Mouse (Mus musculus) heart, adult 2 months (tissue): ENCODE measurements around the gene Catsper3. TPM values are rescaled to one million over a fixed set of nuclear protein-coding genes. Genes with fewer than 3 reads are reported as not detected.

Experiments used
- DNase-seq, 2 experiments: peaks; one replicate each; pipeline ENCODE4 v3.0.0; 2021
- H3K27ac ChIP-seq: fragments of 200-600 bp; 2 replicates; pipeline ENCODE4 v1.8.1; 2022
- H3K27me3 ChIP-seq: fragments of 200-500 bp; 2 replicates; pipeline ENCODE4 v1.6.1; 2012; ENCODE audit warnings: mild to moderate bottlenecking, low read length, inconsistent platforms, mixed read lengths; ENCODE audit not compliant: control insufficient read depth, insufficient read depth
- H3K36me3 ChIP-seq: fragments of 200-500 bp; 2 replicates; pipeline ENCODE4 v1.6.1; 2012; ENCODE audit warnings: low read length, inconsistent platforms; ENCODE audit not compliant: control insufficient read depth, insufficient read depth
- H3K4me1 ChIP-seq: fragments of 200-500 bp; 2 replicates; pipeline ENCODE4 v1.6.1; 2011; ENCODE audit warnings: low read length; ENCODE audit not compliant: control insufficient read depth, insufficient read depth
- H3K4me3 ChIP-seq: fragments of 200-600 bp; 2 replicates; pipeline ENCODE4 v1.8.1; 2022
- H3K79me2 ChIP-seq: fragments of 200-500 bp; replicated peaks from 2 replicates; pipeline ENCODE4 v1.6.1; 2012; ENCODE audit warnings: mild to moderate bottlenecking, inconsistent platforms, low read length, moderate library complexity, mixed read lengths; ENCODE audit not compliant: control insufficient read depth, insufficient read depth
- H3K9ac ChIP-seq: fragments of 200-500 bp; 2 replicates; pipeline ENCODE4 v1.6.1; 2012; ENCODE audit warnings: low read depth, mild to moderate bottlenecking, control low read depth, inconsistent platforms, low read length, mixed read lengths
- CTCF ChIP-seq: fragments of 200-600 bp; IDR thresholded peaks from 2 replicates; pipeline ENCODE4 v1.8.1; 2022; ENCODE audit warnings: antibody characterized with exemption, mild to moderate bottlenecking, moderate library complexity
- EP300 ChIP-seq: fragments of 200-500 bp; IDR thresholded peaks from 2 replicates; pipeline ENCODE4 v1.6.1; 2011; ENCODE audit warnings: low read depth, low read length, control low read depth; ENCODE audit not compliant: insufficient read depth
- POLR2A ChIP-seq: fragments of 200-500 bp; IDR thresholded peaks from 2 replicates; pipeline ENCODE4 v1.6.1; 2011; ENCODE audit warnings: mild to moderate bottlenecking, low read depth, low read length, control low read depth; ENCODE audit not compliant: insufficient read depth
- WGBS: fragments of 180-500 bp; shearing (Covaris S2); methylation state at CpG from one replicate; pipeline ENCODE4 v1.1.7; 2018; 5-methylcytosine and 5-hydroxymethylcytosine counted together
- intact Hi-C: fragments of 180-260 bp; cut with DNase I; formaldehyde crosslinking; loops from one replicate; pipeline ENCODE4 v1.15.1; 2025
- polyA plus RNA-seq: library from polyadenylated mRNA; depleted of rRNA; stranded (reverse); fragments of >200 nt; gene quantifications from 2 replicates; pipeline ENCODE4 v1.2.3, GENCODE M21; 2012
- total RNA-seq, 2 experiments: library from RNA; stranded (reverse); gene quantifications; 2 replicates each; pipeline ENCODE4 v1.2.3; 2021

Catsper3 gene
- total and polyA plus RNA-seq, 3 experiments, result 0.12 to 0.23 TPM; not detected in 1

DNA sequence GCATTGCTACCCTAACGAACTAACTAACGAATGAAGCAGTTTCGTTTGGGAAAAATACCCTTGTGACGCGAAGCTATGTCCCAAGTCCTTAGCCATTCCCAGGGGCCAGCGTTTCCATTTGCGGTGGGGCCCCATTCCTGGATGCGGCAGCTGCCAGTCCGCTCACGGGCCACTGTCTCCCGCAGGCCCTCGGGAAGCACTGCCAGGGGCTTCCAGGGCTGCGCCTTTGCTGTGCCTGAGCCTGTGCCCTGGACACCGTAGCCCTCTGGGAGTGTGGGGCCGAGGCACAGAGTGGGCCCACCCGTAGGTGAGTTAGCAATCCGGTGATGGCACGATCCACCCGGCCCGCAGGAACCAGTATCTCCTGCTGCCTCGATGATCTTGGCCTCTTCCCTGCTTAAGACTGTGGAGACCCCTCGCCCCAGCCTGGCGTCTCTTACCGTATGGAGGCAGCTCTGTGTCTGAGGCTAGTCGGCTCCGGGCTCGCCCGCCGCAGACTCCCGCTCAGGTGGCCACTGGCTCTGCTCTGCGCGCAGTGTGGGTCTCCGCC, 51.3 kb downstream of the Catsper3 start:
- no peaks in the 10 kb centered on the region for H3K79me2 ChIP-seq
- H3K9ac ChIP-seq, result no peak overlapping the region
- H3K4me3 ChIP-seq, result no peak overlapping the region
- no peaks in the 10 kb centered on the region for H3K4me1 ChIP-seq
- 3% methylated on average over 33 of the region's 33 CpGs for WGBS
- no peak for DNase-seq
- peaks cover 42% of the 10 kb centered on the region for H3K27me3 ChIP-seq
- H3K27ac ChIP-seq, result no peak overlapping the region
- no peaks in the 10 kb centered on the region for H3K36me3 ChIP-seq
- intact Hi-C loops, result loop anchor here (10.0 kb wide), 1 partner anchor 419 kb away; the partner anchor contains the start of gene Neurog1
- TF ChIP-seq EP300 (no peak), CTCF (no peak), POLR2A (no peak)

DNA sequence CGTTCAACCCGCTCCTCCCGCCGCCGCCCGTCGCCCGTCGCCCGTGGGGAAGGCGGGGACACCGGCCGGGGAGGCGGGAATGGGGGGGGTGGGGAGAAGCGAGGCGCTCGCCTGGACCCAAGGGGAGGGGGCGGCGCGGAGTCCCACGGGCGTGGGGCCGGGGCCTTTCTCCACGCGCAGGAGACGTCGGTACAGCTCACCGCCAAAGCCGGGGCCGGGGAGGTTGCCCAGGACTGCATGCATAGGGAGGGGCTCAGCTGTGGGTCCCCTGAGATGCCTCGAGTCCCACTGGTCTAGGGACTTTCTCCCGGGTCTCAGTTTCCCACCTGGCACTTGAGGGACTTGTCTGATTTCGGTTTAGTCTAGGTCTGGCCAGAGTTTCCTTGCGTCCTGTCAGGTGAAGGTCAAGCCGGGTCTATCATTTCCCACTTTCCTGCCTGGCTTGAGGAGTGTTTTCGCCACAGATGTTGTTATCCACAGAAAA, 51.8 kb downstream of the Catsper3 start, which contains the start of gene Pitx1:
Pitx1 (minus strand) TSS at position 51 of the 484 bp plus-strand sequence.
- Histone ChIP-seq H3K79me2 (no peaks in the 10 kb centered on the region), H3K4me3 (no peak within 1 kb of the TSS), H3K27me3 (peaks cover 42% of the 10 kb centered on the region), H3K4me1 (no peaks in the 10 kb centered on the region), H3K36me3 (no peaks in the 10 kb centered on the region), H3K9ac (no peak within 1 kb of the TSS), H3K27ac (no peak within 1 kb of the TSS)
- DNase-seq, result no peak
- no peak for TF ChIP-seq CTCF
- no peak for TF ChIP-seq EP300
- no peak for TF ChIP-seq POLR2A
- WGBS, result 2% methylated on average over 35 of the region's 36 CpGs
- intact Hi-C loops, result loop anchor here (10.0 kb wide), 1 partner anchor 419 kb away; the partner anchor contains the start of gene Neurog1

DNA sequence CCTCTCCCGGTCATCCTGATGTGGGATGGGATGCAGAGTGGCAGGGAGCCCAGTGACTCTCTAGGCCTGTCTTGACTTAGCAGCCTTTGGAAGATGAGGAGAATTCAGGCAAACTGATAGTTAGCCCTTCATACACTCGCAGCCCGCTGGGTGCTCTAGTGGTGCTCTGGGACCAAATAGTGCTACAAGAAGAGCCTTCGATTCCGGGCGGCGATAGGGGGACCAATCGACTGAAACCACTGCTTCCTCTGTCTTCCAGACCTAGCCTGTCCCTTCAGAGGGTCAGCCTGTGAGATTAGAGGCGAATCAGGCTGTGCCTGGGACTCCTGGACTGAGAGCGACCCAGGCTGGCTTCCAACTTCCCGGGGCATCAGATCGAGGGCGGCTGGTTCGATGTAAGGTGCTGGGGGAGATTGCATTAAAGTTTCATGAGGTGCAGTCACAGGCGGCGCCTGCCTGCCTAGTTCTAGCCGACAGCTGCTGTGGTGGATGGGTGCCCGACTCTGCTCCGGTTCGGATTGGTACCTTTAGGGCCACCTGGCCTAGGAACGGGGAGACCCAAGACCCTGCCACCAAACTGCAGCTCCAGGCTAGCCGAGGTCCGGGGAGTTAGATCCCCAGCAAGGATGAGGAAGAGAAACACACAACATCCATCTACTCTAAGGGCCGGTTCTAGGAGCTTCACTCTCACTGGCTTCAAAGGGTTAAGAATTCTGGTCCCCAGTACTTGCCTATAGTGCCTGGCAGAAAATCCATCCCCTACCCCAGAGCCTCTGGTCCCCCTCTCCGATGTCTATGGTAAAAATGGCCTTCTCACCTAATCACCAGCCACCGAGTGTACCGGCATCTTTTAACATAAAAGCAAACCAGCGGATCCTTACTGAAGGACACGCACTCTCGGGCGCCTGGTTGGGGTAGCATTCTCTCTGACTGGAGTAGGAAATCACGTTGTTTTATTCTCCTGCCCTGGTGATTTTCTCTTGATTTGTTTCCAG, 52.7 kb downstream of the Catsper3 start:
- Histone ChIP-seq H3K27ac (no peak overlapping the region), H3K79me2 (no peaks in the 10 kb centered on the region), H3K27me3 (peaks cover 35% of the 10 kb centered on the region), H3K4me3 (no peak overlapping the region), H3K9ac (no peak overlapping the region), H3K36me3 (no peaks in the 10 kb centered on the region), H3K4me1 (no peaks in the 10 kb centered on the region)
- 3% methylated on average over 32 of the region's 32 CpGs for WGBS
- intact Hi-C loops, result loop anchor here (10.0 kb wide), 1 partner anchor 418 kb away; the partner anchor contains the start of gene Neurog1
- no peak for TF ChIP-seq EP300
- no peak for TF ChIP-seq POLR2A
- no peak for TF ChIP-seq CTCF
- no peak for DNase-seq

DNA sequence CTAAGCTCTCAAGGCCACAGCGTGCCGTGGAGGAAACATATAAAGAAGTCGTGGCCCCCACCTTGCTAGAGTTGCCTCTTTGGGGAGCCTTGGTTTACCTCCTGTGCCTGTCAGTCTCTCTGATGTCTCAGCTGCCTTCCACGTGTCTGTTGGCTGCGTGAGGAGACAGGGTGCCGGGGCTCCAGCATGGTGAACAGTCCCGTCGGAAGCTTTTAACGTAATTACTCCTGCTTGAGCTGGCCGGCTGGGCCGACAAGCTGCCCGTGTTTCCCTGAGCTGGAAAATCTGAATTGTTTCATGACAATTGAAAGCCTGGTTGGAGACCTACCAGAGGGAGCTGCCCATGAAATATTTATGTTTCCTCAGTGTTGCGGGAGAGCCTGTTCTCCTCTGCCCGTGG, 55.9 kb downstream of the Catsper3 start:
- no peaks in the 10 kb centered on the region for H3K4me1 ChIP-seq
- H3K4me3 ChIP-seq, result no peak overlapping the region
- H3K79me2 ChIP-seq, result no peaks in the 10 kb centered on the region
- no peak overlapping the region for H3K27ac ChIP-seq
- intact Hi-C loops, result no loop called here
- H3K9ac ChIP-seq, result no peak overlapping the region
- WGBS, result 58% methylated on average over 14 of the region's 14 CpGs
- DNase-seq, result no peak
- TF ChIP-seq POLR2A, result no peak
- no peak for TF ChIP-seq EP300
- TF ChIP-seq CTCF, result no peak
- peaks cover 20% of the 10 kb centered on the region for H3K27me3 ChIP-seq
- H3K36me3 ChIP-seq, result no peaks in the 10 kb centered on the region

DNA sequence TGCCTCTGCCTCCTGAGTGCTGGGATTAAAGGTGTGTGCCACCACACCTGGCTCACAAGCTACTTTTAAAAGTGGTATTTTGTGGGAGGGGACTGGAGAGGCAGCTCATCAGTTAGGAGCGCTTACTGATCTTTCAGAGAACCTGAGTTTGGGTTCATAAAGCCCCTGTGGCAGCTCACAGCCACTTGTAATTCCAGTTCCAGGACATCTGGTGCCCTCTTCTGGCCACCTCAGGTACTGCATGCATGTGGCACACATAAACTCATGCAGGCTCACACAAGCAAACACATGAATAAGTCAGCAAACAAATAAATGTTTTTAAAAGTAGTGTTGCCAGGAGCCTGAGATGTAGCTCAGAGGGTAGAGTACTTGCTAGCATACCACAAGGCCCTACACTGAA, 59.3 kb downstream of the Catsper3 start:
- intact Hi-C loops, result no loop called here
- no peak overlapping the region for H3K9ac ChIP-seq
- 97% methylated on average over 1 of the region's 1 CpGs for WGBS

More for the DNA sequence above, 59.3 kb downstream of the Catsper3 start:
- H3K4me1 ChIP-seq, result no peaks in the 10 kb centered on the region; the same call in 1 of the 2 replicates
- DNase-seq, result no peak
- no peaks in the 10 kb centered on the region for H3K36me3 ChIP-seq
- TF ChIP-seq CTCF (peak; percentile 53), POLR2A (no peak), EP300 (no peak)
- H3K27ac ChIP-seq, result no peak overlapping the region
- peaks cover 7% of the 10 kb centered on the region; the same call in 1 of the 2 replicates for H3K27me3 ChIP-seq
- H3K79me2 ChIP-seq, result no peaks in the 10 kb centered on the region
- no peak overlapping the region for H3K4me3 ChIP-seq
